Mouse (Mus musculus) kidney, postnatal 10 days (tissue): ENCODE data around the gene Ribc2.

Source experiments
- DNase-seq: peaks from one replicate; pipeline ENCODE4 v3.0.0; 2021; ENCODE audit warnings: mixed read lengths

Gene Ribc2

GRCm38 (mm10) chr15:85131275-85132192 is at the start of gene Ribc2, which contains the start of gene Smc1b:
Ribc2 (plus strand) TSS chr15:85132078.
Smc1b (minus strand) TSS chr15:85131964.
- peak; percentile 87 for DNase-seq

- DNase-seq: no peak
Measured at GRCm38 (mm10) chr15:85085641-85086040, 46.2 kb upstream of the Ribc2 start.

GRCm38 (mm10) chr15:85132193-85132520 is 279 bp downstream of the Ribc2 start:
- DNase-seq: no peak

GRCm38 (mm10) chr15:85135143-85135542 is 3.3 kb downstream of the Ribc2 start:
- no peak for DNase-seq

- no peak for DNase-seq
Measured at GRCm38 (mm10) chr15:85141290-85141689, 9.4 kb downstream of the Ribc2 start.

GRCm38 (mm10) chr15:85142441-85142840 is 10.6 kb downstream of the Ribc2 start:
- DNase-seq: no peak

- peak; percentile 4 for DNase-seq
Measured at GRCm38 (mm10) chr15:85143161-85143560, 11.3 kb downstream of the Ribc2 start.

GRCm38 (mm10) chr15:85143747-85144146 is 11.9 kb downstream of the Ribc2 start:
- peak; percentile 6 for DNase-seq

GRCm38 (mm10) chr15:85144249-85144648 is 12.4 kb downstream of the Ribc2 start:
- no peak for DNase-seq

GRCm38 (mm10) chr15:85151433-85151918 is 19.6 kb downstream of the Ribc2 start:
- DNase-seq: peak; percentile 91

- no peak for DNase-seq
Measured at GRCm38 (mm10) chr15:85152577-85152976, 20.7 kb downstream of the Ribc2 start.

GRCm38 (mm10) chr15:85154091-85154490 is 22.2 kb downstream of the Ribc2 start:
- no peak for DNase-seq

GRCm38 (mm10) chr15:85156198-85156597 is 24.3 kb downstream of the Ribc2 start:
- DNase-seq: no peak

GRCm38 (mm10) chr15:85161416-85161815 is 29.5 kb downstream of the Ribc2 start:
- DNase-seq: no peak

GRCm38 (mm10) chr15:85162693-85163663 is 31.1 kb downstream of the Ribc2 start:
- DNase-seq: peak; percentile 81

GRCm38 (mm10) chr15:85166433-85166933 is 34.6 kb downstream of the Ribc2 start:
- DNase-seq: no peak

GRCm38 (mm10) chr15:85167086-85167679 is 35.3 kb downstream of the Ribc2 start:
- no peak for DNase-seq

GRCm38 (mm10) chr15:85172054-85172453 is 40.2 kb downstream of the Ribc2 start:
- DNase-seq: peak; percentile 73

GRCm38 (mm10) chr15:85173425-85173824 is 41.5 kb downstream of the Ribc2 start:
- no peak for DNase-seq

GRCm38 (mm10) chr15:85174060-85174459 is 42.2 kb downstream of the Ribc2 start:
- no peak for DNase-seq

- peak; percentile 70 for DNase-seq
Measured at GRCm38 (mm10) chr15:85177576-85177975, 45.7 kb downstream of the Ribc2 start.

- DNase-seq: no peak
Measured at GRCm38 (mm10) chr15:85178172-85178571, 46.3 kb downstream of the Ribc2 start.
